Mouse (Mus musculus) urinary bladder, postnatal 36 days (tissue): ENCODE results near the gene Lrrc28.

Experiments used
- DNase-seq, 2 experiments: peaks; one replicate each; pipeline ENCODE4 v3.0.0; 2022; ENCODE audit warnings: low spot score in 2 of 2, mixed read lengths in 1 of 2

Lrrc28 gene

DNA sequence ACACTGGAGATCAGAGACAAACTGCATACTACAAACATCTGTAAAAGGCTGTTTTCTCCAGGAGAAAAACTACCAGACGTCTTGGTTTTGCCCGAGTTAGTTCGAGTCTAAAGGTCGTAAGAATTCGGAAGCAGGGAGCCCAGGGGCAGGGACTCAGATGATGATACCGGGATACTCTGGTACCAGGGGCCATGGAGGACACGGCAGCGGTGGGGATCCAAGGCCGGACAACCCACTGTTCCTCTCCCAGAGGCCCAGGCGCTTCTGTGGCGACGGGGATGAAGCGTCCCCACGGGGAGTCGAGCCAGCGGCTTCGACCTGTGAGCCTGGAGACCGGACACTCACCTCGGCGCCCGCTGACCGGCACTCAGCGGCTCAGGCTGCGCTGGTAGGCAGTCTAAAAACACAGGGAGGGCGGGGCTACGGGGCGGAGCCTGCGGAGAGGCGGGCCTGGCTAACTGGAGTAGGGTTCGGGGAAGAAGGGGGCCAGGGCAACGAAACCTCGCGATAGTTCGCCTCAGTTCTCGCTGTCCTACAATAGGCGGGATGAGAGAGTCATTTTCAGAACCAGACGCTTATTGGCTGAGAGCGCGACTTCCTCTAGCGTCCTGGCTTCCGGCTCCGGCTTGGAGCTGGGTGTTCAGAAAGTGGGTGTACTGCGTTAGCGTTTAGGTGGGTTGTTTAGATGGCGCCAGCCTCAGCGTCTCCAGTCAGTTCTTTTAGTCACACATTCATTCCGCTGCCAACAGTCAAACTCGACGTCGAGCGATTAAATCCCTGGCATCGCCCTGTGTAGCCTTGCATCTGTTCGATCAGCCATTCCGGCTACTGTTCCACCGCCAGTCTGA, at the start of gene Lrrc28:
Gene Lrrc28, minus strand, starts transcription at position 436 of the 848 bp plus-strand sequence.
- DNase-seq, result peak; percentile 97 to 99

DNA sequence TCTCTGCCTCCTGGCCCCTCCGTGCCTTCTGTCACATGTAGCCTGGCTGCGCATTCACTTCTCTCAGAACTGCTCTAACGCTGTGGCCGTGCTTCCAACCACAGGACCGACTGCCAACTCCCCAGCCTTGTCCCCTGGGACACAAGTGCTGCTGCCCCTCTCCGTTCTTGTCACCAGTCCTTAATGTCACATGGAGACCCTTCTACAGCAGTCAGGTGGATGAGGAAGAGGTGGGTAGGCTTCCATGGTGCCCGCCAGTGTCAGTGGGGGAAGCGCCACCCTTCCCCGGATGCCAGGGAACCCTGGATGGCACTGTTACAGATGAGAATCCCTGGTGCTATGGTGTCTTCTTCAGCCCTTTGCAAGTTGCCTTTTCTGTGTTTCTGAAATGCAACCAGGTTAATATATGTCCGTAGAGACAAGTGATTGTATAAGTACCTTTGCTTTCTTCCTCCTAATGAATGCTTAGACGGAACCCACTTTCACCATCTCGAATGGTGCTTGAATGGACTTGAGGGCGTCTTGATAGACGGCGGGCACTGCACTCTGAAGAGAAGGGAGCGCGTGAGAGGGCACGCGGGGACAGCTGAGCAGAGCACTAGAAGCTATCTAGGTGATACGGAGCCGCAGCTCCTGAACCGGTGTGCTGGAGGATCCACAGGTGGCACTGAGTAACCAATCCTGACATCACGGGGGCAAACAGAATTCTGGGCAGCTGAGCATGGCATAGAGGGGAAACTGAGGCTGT, 47.9 kb upstream of the Lrrc28 start:
- DNase-seq, result no peak

GRCm38 (mm10) chr7:67692141-67692540, 47.1 kb upstream of the Lrrc28 start:
- DNase-seq, result peak in 1 of 2 experiments; percentile 58

- DNase-seq, result no peak
Measured at GRCm38 (mm10) chr7:67691036-67691435, 46.0 kb upstream of the Lrrc28 start.

DNA sequence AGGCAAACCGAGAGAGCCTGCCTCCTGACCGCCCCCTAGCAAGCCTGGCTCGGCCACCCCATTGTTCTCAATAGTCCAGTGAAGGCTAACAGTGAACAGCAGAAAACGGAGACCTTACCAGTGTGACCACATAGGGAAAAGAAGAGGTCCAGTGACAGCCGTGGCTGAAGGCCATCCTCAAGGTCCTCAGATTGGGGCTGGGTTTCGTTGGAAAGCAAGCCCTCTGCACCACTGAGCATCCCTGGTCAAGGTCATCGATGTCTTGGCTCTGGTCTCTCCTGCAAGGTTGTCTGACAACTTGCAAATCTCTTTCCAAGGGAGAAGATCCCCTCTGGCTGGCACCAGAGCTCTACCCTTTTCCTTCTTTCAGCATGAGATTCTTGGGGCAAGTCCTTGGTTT, 44.7 kb upstream of the Lrrc28 start:
- no peak for DNase-seq

- no peak for DNase-seq
Measured at GRCm38 (mm10) chr7:67688281-67688680, 43.2 kb upstream of the Lrrc28 start.

DNA sequence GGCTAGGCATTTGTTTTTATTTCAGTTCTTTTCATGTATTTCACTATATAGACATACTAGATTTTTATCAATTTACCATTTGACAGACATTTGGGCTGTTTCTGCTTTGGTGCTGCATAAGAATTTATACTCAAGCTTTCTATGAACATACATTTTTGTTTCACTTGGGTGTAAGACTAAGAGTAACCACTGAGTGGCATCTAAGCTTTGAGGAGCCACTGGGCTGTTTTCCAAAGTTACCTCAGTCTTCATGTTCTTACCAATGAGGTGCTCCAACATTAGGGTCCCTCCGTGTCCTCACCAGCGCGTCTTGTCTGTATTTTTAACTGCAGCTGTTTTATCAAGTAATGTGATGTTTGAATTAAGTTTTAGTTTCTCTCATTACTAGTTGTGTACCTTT, 41.5 kb upstream of the Lrrc28 start:
- no peak for DNase-seq

DNA sequence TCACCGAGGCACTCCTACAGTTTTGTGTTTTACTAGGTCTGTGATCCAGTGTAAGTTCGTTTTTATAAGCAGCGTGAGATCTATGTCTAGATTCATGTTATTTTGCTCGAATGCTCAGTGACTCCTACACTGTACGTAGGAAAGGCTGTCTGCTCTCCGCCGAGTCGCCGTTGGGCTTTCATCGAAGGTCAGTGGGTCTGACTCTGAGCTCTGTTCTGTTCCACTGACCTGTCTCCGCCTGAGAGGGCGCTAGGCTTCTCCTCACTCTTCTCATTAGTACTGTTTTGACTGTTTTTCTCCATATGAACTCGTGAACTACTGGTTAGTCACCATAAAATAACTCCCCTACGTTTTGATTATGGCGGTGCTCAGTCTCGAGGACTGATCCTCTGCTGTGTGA, 37.9 kb upstream of the Lrrc28 start:
- no peak for DNase-seq

GRCm38 (mm10) chr7:67681078-67681477, 36.0 kb upstream of the Lrrc28 start:
- no peak for DNase-seq

DNA sequence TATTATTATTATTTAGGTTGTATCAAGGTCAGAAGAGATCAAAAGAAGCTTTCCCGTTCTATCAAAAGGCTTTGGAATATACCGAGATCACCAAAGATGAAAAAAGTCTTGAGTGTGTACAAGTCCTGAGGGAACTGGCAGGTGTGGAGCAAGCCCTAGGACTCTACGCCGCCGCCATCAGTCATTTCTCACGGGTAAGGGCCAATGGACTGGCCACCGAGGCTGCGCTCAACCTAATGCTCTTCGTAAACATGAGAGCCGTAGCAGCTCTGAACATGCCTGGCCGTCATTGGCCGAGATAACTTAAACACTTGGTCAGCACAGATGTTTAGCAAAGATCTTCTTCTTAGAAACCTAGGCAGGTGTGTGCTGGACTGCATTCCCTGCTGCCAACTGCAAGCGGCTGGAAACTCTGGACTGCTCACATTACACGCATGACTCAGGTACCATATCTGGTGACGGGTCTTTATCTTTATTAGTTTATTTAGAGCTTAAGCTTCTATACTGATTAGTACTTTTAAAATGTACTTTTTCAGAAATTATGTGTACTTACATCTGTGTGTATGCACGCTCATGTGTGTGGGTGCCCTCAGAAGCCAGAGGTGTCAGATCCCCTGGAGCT, 33.9 kb upstream of the Lrrc28 start:
- DNase-seq, result no peak

GRCm38 (mm10) chr7:67673656-67674055, 28.6 kb upstream of the Lrrc28 start:
- DNase-seq, result no peak

DNA sequence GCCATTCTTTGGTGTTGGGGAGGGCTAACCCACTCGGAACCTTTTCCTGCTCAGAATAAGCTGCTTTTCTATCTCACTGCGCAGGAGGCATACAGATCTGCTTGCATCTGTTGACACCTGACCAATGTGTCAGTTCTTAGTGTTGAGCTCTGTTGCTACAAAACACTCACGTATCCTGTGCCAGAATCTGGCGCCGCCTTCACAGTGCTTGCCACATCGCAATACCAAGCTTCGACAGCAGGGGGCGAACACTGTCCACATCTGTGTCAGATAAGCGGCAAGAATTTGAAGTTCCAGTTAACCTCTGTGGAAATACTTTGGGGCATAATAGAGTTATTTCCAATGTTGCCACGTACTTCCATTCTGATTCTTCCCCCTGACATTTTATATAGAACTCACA, 27.6 kb upstream of the Lrrc28 start:
- DNase-seq, result peak; percentile 95 to 97

GRCm38 (mm10) chr7:67670965-67671364, 25.9 kb upstream of the Lrrc28 start:
- no peak for DNase-seq

- DNase-seq, result no peak
Measured at GRCm38 (mm10) chr7:67663981-67664694, 19.1 kb upstream of the Lrrc28 start.

DNA sequence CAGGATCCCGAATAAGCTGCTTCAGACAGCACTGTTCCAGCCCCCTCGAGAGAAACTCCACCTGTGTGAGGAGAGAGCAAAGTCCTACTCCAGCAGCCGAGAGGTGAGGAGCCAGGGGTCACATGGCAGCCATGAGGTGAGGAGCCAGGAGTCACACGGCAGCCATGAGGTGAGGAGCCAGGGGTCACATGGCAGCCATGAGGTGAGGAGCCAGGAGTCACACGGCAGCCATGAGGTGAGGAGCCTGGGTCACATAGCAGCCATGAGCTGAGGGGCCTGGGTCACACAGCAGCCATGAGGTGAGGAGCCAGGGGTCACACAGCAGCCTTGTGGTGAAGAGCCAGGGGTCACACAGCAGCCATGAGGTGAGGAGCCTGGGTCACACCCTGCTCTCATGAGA, 17.4 kb upstream of the Lrrc28 start:
- DNase-seq, result no peak

DNA sequence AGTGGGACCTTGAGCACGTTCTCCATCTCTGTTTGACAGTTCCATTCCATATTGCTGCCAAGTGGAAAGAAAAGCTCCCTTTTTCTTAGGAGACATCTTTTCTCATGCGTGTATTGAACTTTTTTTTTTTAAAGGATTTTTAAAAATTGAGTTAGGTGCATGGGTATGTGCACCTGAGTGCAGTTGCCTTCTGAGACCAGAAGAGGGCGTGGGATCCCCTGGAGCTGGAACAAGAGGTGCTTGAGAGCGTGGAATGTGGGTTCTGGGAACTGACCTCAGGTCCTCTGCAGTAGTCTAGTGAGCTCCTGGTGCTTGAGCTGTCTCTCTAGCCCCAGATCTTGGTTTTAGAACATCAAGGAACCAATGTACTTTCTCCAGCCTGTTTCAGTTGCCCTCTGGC, 13.0 kb upstream of the Lrrc28 start:
- no peak for DNase-seq

DNA sequence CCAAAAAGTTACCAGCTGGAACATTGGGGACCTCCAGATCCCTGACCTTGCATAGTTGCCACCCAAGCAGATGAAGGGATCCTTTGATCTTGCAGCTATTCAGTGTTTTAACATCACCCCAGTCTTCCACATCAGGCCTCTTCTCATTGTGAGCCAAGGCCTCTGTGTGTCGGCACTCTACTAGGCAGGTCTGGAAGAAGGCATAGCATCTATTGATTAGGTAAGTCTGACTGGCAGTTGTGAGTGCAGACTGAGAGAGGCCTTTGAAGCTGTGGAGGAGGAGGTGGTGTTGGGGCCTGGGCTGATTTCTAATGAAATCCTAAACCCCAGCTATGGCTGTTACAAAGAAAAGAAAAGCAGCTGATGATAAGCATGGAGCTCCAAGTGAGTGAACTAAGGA, 10.1 kb upstream of the Lrrc28 start:
- no peak for DNase-seq

- no peak for DNase-seq
Measured at GRCm38 (mm10) chr7:67654668-67655067, 9.6 kb upstream of the Lrrc28 start.

- no peak for DNase-seq
Measured at GRCm38 (mm10) chr7:67652211-67652610, 7.1 kb upstream of the Lrrc28 start.

DNA sequence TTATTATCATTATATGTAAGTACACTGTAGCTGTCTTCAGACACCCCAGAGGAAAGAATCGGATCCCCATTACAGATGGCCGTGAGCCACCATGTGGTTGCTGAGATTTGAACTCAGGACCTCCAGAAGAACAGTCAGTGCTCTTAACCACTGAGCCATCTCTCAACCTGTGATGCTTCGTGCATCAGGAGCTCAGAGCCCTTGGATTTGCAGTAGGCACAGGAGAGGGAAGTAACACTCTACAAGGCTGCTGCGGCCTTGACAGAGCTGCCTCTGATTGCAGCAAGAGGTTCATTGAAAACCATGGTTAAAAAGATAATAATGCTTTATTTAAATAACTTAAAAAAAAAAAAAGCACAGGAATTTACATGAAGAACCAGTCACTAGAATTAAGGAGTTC, 3.3 kb upstream of the Lrrc28 start:
- DNase-seq, result no peak

DNA sequence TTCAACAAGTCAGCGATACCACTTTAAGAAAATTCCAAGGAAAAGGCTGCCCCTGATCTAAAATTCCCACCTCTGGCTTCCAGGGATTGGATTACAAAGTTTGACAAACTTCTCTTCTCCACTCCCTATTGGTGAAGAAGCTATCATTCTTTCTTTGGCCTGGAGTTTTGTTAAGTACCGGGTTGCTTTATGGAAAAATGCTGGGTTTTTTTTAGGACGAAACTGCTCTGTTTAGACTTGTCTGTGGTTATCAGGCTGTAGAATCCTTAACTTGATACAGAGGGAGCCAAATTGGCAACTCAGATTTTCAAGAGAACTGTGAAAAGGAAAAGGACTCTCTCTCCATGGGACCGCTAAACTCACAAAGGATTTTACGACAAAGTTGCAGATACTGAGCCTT, 2.2 kb upstream of the Lrrc28 start, which contains the start of gene Ttc23:
Gene Ttc23, plus strand, starts transcription at position 134 of the 400 bp plus-strand sequence.
- DNase-seq, result no peak

DNA sequence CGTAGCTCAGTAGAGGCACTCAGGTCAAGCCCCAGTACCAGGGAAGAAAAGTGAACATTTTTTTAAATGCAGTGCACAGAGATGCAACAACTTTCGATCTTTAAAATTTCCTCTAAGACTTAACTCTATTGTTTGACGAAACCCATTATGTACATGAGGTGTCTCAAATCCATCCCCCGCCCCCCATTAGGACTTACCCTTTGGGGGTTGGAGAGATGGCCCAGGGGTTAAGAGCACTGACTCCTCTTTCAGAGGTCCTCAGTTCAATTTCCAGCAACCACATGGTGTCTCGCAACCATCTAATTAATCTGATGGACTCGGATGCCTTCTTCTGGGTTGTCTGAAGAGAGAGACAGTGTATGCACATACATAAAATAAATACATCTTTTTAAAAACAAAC, 1.1 kb upstream of the Lrrc28 start:
- DNase-seq, result no peak
